Mouse (Mus musculus) midbrain, embryonic 12.5 days (tissue): ENCODE measurements at regions not wholly inside any gene's neighbourhood (a gene's known extent, or its start where the extent isn't known, plus 50 kb on each side); places are given as distances from the start of the nearest gene placed in this dataset.

Source experiments
- ATAC-seq: fragments of 200-750 bp; cut with Nextera tagmentation; 2 replicates; pipeline ENCODE4 v1.8.0; 2017; ENCODE audit warnings: low read depth, moderate TSS enrichment, moderate library complexity; ENCODE audit not compliant: low FRiP score
- H3K27ac ChIP-seq: fragments of 300-500 bp; sonication (generic); replicated peaks from 2 replicates; pipeline ENCODE4 v1.5.1; 2016; ENCODE audit warnings: mild to moderate bottlenecking
- H3K27me3 ChIP-seq: fragments of 300-500 bp; sonication (generic); 2 replicates; pipeline ENCODE4 v1.6.1; 2016; ENCODE audit warnings: mild to moderate bottlenecking
- H3K36me3 ChIP-seq: fragments of 300-500 bp; sonication (generic); 2 replicates; pipeline ENCODE4 v1.6.1; 2016
- H3K4me1 ChIP-seq: fragments of 300-500 bp; sonication (generic); 2 replicates; pipeline ENCODE4 v1.6.1; 2016
- H3K4me2 ChIP-seq: fragments of 300-500 bp; sonication (generic); replicated peaks from 2 replicates; pipeline ENCODE4 v1.6.1; 2016; ENCODE audit warnings: mild to moderate bottlenecking, moderate library complexity
- H3K4me3 ChIP-seq: fragments of 300-500 bp; sonication (generic); 2 replicates; pipeline ENCODE4 v1.5.1; 2016; ENCODE audit warnings: mild to moderate bottlenecking
- H3K9ac ChIP-seq: fragments of 300-500 bp; sonication (generic); replicated peaks from 2 replicates; pipeline ENCODE4 v1.6.1; 2016; ENCODE audit warnings: mild to moderate bottlenecking, moderate library complexity
- H3K9me3 ChIP-seq: fragments of 300-500 bp; sonication (generic); 2 replicates; pipeline ENCODE4 v1.6.1; 2016; ENCODE audit warnings: mild to moderate bottlenecking
- WGBS: fragments of 180-500 bp; shearing (Covaris S2); methylation state at CpG from one replicate; pipeline ENCODE4 v1.1.7; 2016; 5-methylcytosine and 5-hydroxymethylcytosine counted together

DNA sequence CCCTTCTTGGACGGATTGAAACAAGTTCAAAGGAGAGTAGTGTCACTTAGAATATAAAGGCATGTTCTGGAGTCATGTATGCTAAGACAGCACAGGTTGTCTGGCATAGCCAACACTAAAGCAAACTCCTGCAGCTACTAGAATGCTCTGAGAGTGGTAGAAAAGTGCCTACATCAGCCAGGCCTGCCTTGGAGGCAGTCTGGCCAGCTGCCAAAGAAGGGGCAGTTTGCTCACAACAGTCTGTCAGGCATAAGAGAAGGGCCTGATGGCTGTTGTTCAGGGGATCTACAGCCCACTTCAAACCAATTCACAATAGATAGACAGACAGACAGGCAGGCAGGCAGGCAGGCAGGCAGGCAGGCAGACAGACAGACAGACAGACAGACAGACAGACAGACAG lies 136.5 kb upstream of the Dap start:
- Histone ChIP-seq H3K9me3 (0 out of 2 replicates have a peak, but pooled peaks cover 3% of the 10 kb centered on the region), H3K9ac (no peak overlapping the region), H3K27ac (no peak overlapping the region), H3K36me3 (no peaks in the 10 kb centered on the region), H3K27me3 (no peaks in the 10 kb centered on the region), H3K4me1 (no peaks in the 10 kb centered on the region), H3K4me2 (no peak overlapping the region), H3K4me3 (no peak overlapping the region)
- ATAC-seq, result no peak
- 84% methylated on average over 1 of the region's 1 CpGs for WGBS

GRCm38 (mm10) chr15:31091916-31092570 lies 132.1 kb upstream of the Dap start:
- no peaks in the 10 kb centered on the region for H3K9me3 ChIP-seq
- H3K36me3 ChIP-seq, result no peaks in the 10 kb centered on the region
- H3K9ac ChIP-seq, result no peak overlapping the region
- H3K4me1 ChIP-seq, result no peaks in the 10 kb centered on the region
- H3K4me3 ChIP-seq, result no peak overlapping the region
- H3K27ac ChIP-seq, result no peak overlapping the region
- H3K4me2 ChIP-seq, result no peak overlapping the region
- no peak for ATAC-seq
- whole genome bisulfite sequencing, result 83% methylated on average over 5 of the region's 5 CpGs
- H3K27me3 ChIP-seq, result no peaks in the 10 kb centered on the region

- no peak for ATAC-seq
- Histone ChIP-seq H3K27me3 (no peaks in the 10 kb centered on the region), H3K4me2 (no peak overlapping the region), H3K9ac (no peak overlapping the region), H3K4me3 (no peak overlapping the region), H3K27ac (no peak overlapping the region), H3K9me3 (no peaks in the 10 kb centered on the region), H3K4me1 (no peaks in the 10 kb centered on the region), H3K36me3 (no peaks in the 10 kb centered on the region)
- WGBS, result 95% methylated on average over 7 of the region's 7 CpGs
Measured at GRCm38 (mm10) chr15:31096206-31096605, 127.9 kb upstream of the Dap start.

DNA sequence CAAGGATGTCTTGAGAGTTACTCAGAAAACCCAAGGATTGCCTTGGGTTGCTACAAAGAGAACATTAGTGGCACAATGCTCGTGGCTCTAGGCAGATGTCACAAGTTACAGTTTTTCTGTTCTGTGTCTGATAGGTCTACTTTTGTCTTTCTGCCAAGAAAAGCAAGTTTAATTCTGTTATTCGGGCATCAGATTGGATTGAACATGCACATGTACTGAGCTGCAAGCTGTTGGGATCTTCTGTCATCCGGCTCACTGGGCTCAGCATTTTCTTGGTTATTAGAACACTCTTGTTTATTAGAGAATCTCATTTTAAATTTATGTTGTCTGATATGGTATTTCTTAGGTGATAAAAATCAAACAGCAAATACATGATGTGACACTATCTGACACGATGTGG lies 126.8 kb upstream of the Dap start:
- Histone ChIP-seq H3K27ac (no peak overlapping the region), H3K27me3 (no peaks in the 10 kb centered on the region), H3K36me3 (no peaks in the 10 kb centered on the region), H3K9ac (no peak overlapping the region), H3K4me2 (no peak overlapping the region), H3K9me3 (no peaks in the 10 kb centered on the region), H3K4me3 (no peak overlapping the region), H3K4me1 (no peaks in the 10 kb centered on the region)
- no peak for ATAC-seq
- 83% methylated on average over 4 of the region's 4 CpGs for WGBS

DNA sequence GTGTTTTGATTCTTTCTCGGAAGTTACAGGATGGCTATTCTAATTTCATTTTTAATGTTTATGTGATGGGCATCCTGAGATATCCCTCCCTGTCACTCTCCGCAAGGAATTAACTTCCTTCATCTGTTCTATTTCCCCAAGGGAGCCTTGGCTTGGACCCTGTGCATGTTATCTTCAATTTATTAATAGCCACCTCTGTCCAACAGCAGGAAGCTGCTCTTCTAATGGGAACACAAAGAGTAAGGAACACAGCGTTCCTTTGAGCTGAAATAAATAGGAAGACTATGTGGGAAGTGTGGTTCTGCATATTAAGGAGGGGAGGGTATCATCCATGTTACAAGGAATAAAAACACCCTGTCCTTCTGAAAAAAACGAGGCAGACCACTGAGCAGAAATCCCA lies 119.4 kb upstream of the Dap start:
- H3K27ac ChIP-seq, result no peak overlapping the region

DNA sequence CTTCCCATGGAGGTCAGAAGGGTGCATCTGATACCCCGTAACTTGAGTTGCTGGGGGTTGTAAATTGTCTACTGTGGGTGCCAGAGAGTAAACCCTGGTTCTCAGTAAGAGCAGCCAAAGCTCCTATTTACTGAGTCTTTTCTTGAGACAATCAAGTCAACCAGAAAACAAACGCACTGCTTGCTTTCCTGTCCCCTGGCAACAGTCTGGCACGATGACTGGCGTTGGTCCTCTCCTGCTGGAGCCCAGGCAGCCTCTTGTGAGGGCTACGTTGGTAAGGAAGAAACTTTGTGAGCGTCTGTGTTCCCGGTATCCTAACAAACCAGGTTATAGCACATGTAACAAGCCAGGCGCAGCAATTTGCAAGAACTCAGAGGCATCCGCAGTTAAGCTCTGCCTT lies 117.2 kb upstream of the Dap start:
- H3K9ac ChIP-seq, result no peak overlapping the region
- no peaks in the 10 kb centered on the region for H3K4me1 ChIP-seq
- no peaks in the 10 kb centered on the region for H3K9me3 ChIP-seq
- WGBS, result 80% methylated on average over 9 of the region's 9 CpGs
- no peak overlapping the region for H3K4me3 ChIP-seq
- H3K27me3 ChIP-seq, result no peaks in the 10 kb centered on the region
- H3K36me3 ChIP-seq, result no peaks in the 10 kb centered on the region
- no peak for ATAC-seq
- H3K4me2 ChIP-seq, result no peak overlapping the region
- no peak overlapping the region for H3K27ac ChIP-seq

More for the DNA sequence above, 119.4 kb upstream of the Dap start:
- H3K36me3 ChIP-seq, result no peaks in the 10 kb centered on the region
- H3K4me3 ChIP-seq, result no peak overlapping the region
- H3K4me2 ChIP-seq, result no peak overlapping the region
- H3K9ac ChIP-seq, result no peak overlapping the region
- no peaks in the 10 kb centered on the region for H3K27me3 ChIP-seq
- WGBS, result 86% methylated on average over 4 of the region's 4 CpGs
- no peaks in the 10 kb centered on the region for H3K4me1 ChIP-seq
- no peak for ATAC-seq
- H3K9me3 ChIP-seq, result no peaks in the 10 kb centered on the region

GRCm38 (mm10) chr15:31113216-31113615 lies 110.9 kb upstream of the Dap start:
- WGBS, result 81% methylated on average over 1 of the region's 1 CpGs
- Histone ChIP-seq H3K27me3 (no peaks in the 10 kb centered on the region), H3K27ac (no peak overlapping the region), H3K4me1 (no peaks in the 10 kb centered on the region), H3K4me2 (no peak overlapping the region), H3K9ac (no peak overlapping the region), H3K9me3 (no peaks in the 10 kb centered on the region), H3K4me3 (no peak overlapping the region), H3K36me3 (no peaks in the 10 kb centered on the region)
- no peak for ATAC-seq

GRCm38 (mm10) chr15:31117338-31117737 lies 106.8 kb upstream of the Dap start:
- ATAC-seq, result no peak
- Histone ChIP-seq H3K9ac (no peak overlapping the region), H3K4me1 (no peaks in the 10 kb centered on the region), H3K27ac (no peak overlapping the region), H3K4me3 (no peak overlapping the region), H3K9me3 (no peaks in the 10 kb centered on the region), H3K4me2 (no peak overlapping the region), H3K27me3 (no peaks in the 10 kb centered on the region), H3K36me3 (no peaks in the 10 kb centered on the region)

DNA sequence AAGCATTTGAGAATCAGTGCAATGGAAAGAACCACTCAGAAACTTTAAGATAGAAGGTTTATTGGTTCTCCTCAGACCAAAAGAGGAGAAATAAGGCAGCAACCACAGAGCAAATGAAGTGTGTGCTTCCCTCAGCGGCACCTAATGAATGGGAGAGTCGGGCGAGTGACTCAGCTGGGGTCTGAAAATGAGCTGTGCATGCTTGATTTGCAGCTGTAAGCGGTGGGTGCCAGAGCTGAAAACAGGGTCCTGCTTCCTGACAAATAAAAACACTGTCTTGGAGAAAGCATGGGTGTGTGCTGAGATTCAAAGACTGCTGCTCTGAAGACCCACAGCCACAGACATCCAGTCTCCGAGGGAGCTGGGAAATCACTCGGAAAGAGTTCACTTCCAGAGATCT lies 104.0 kb upstream of the Dap start:
- no peak overlapping the region for H3K4me2 ChIP-seq
- H3K4me3 ChIP-seq, result no peak overlapping the region
- no peak overlapping the region for H3K9ac ChIP-seq
- H3K36me3 ChIP-seq, result no peaks in the 10 kb centered on the region
- no peaks in the 10 kb centered on the region for H3K4me1 ChIP-seq
- ATAC-seq, result no peak
- H3K27me3 ChIP-seq, result no peaks in the 10 kb centered on the region
- no peaks in the 10 kb centered on the region for H3K9me3 ChIP-seq
- H3K27ac ChIP-seq, result no peak overlapping the region
- WGBS, result 53% methylated on average over 6 of the region's 6 CpGs

DNA sequence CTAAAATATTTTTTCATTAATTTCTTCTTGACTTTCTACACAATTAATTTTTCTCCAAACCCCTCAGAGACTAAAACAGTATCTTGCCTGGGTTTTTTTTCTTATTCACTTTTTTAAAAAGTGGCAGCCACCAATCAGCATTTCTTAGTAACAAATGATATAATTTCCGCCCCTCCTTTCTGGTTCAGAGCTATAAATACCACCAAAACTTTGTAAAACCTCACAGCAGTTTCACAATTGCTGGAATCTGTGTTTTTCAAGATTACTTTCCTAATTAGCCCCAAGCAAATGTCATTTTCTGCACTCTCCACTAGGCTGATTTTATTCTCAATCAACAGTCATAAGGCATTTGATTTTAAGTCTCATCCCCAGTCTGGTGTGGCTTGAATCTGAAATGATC lies 98.3 kb upstream of the Dap start:
- Histone ChIP-seq H3K36me3 (no peaks in the 10 kb centered on the region), H3K9me3 (no peaks in the 10 kb centered on the region), H3K4me1 (no peaks in the 10 kb centered on the region), H3K9ac (no peak overlapping the region), H3K4me2 (no peak overlapping the region), H3K4me3 (no peak overlapping the region), H3K27me3 (no peaks in the 10 kb centered on the region), H3K27ac (no peak overlapping the region)
- WGBS, result 89% methylated on average over 1 of the region's 1 CpGs
- ATAC-seq, result no peak

- H3K4me2 ChIP-seq, result no peak overlapping the region
- H3K9ac ChIP-seq, result no peak overlapping the region
- H3K4me1 ChIP-seq, result no peaks in the 10 kb centered on the region
- WGBS, result 27% methylated on average over 3 of the region's 3 CpGs
- H3K27me3 ChIP-seq, result no peaks in the 10 kb centered on the region
- no peaks in the 10 kb centered on the region for H3K36me3 ChIP-seq
- no peaks in the 10 kb centered on the region for H3K9me3 ChIP-seq
- no peak overlapping the region for H3K27ac ChIP-seq
- ATAC-seq, result no peak
- H3K4me3 ChIP-seq, result no peak overlapping the region
Measured at GRCm38 (mm10) chr15:31126999-31127398, 97.1 kb upstream of the Dap start.

- H3K27me3 ChIP-seq, result no peaks in the 10 kb centered on the region
- H3K27ac ChIP-seq, result no peak overlapping the region
- no peak overlapping the region for H3K4me2 ChIP-seq
- no peaks in the 10 kb centered on the region for H3K36me3 ChIP-seq
- no peak overlapping the region for H3K4me3 ChIP-seq
- no peaks in the 10 kb centered on the region for H3K9me3 ChIP-seq
- 46% methylated on average over 7 of the region's 7 CpGs for WGBS
- no peak overlapping the region for H3K9ac ChIP-seq
- no peak for ATAC-seq
- no peaks in the 10 kb centered on the region for H3K4me1 ChIP-seq
Measured at GRCm38 (mm10) chr15:31134891-31135290, 89.2 kb upstream of the Dap start.

- H3K4me3 ChIP-seq, result no peak overlapping the region
- no peak overlapping the region for H3K27ac ChIP-seq
- H3K27me3 ChIP-seq, result no peaks in the 10 kb centered on the region
- WGBS, result 92% methylated on average over 6 of the region's 6 CpGs
- H3K4me2 ChIP-seq, result no peak overlapping the region
- ATAC-seq, result no peak
- H3K36me3 ChIP-seq, result no peaks in the 10 kb centered on the region
- H3K9ac ChIP-seq, result no peak overlapping the region
- no peaks in the 10 kb centered on the region for H3K9me3 ChIP-seq
- no peaks in the 10 kb centered on the region for H3K4me1 ChIP-seq
Measured at GRCm38 (mm10) chr15:31138637-31139036, 85.5 kb upstream of the Dap start.
